Mouse (Mus musculus): Measurements from ENCODE around the gene Trim3. TPM values are rescaled to one million over a fixed set of nuclear protein-coding genes. Genes with fewer than 3 reads are reported as not detected.

The Trim3 gene
- polyA plus RNA-seq, 2 experiments = 35.1 to 68.3 TPM

GRCm38 (mm10) chr7:105576166-105576748 is 57.1 kb downstream of the Trim3 start:
- H3K9ac ChIP-seq (ENCODE audit: low read depth, low read length, severe bottlenecking) = no peak overlapping the region
- no peak overlapping the region for H3K4me2 ChIP-seq (replicated peaks; ENCODE audit: low read depth, low read length, severe bottlenecking)
- no peaks in the 10 kb centered on the region for H3K27me3 ChIP-seq (ENCODE audit: control insufficient read depth, insufficient read depth, low read length)
- TF ChIP-seq POLR2A (IDR thresholded peaks at IDR 0.05; ENCODE audit: borderline replicate concordance, extremely low read depth, insufficient read depth, insufficient read length) = no peak
- H3K36me3 ChIP-seq (ENCODE audit: control insufficient read depth, insufficient read depth, low read length) = peaks cover 15% of the 10 kb centered on the region
- no peaks in the 10 kb centered on the region for H3K9me3 ChIP-seq (ENCODE audit: control insufficient read depth, low read length)
- no peak for ATAC-seq (ENCODE audit: low FRiP score, low read depth)
- no peak overlapping the region for H3K4me3 ChIP-seq (replicated peaks; ENCODE audit: low read length)
- H3K4me1 ChIP-seq (ENCODE audit: control insufficient read depth, insufficient read depth, low read length) = peaks cover 10% of the 10 kb centered on the region
- 41% methylated on average over 3 of the region's 3 CpGs for WGBS
- H3K27ac ChIP-seq (replicated peaks; ENCODE audit: low read depth, low read length) = no peak overlapping the region
- DNase-seq (ENCODE audit: low spot score) = no peak

GRCm38 (mm10) chr7:105574537-105574936 is 58.8 kb downstream of the Trim3 start:
- no peak for DNase-seq (ENCODE audit: low spot score)
- H3K9ac ChIP-seq (ENCODE audit: low read depth, low read length, severe bottlenecking) = no peak overlapping the region
- 87% methylated on average over 4 of the region's 4 CpGs for WGBS
- peaks cover 15% of the 10 kb centered on the region for H3K36me3 ChIP-seq (ENCODE audit: control insufficient read depth, insufficient read depth, low read length)
- ATAC-seq (ENCODE audit: low FRiP score, low read depth) = no peak
- no peaks in the 10 kb centered on the region for H3K27me3 ChIP-seq (ENCODE audit: control insufficient read depth, insufficient read depth, low read length)
- no peak overlapping the region for H3K4me3 ChIP-seq (replicated peaks; ENCODE audit: low read length)
- H3K27ac ChIP-seq (replicated peaks; ENCODE audit: low read depth, low read length) = no peak overlapping the region
- H3K9me3 ChIP-seq (ENCODE audit: control insufficient read depth, low read length) = no peaks in the 10 kb centered on the region
- peaks cover 13% of the 10 kb centered on the region for H3K4me1 ChIP-seq (ENCODE audit: control insufficient read depth, insufficient read depth, low read length)
- TF ChIP-seq POLR2A (IDR thresholded peaks at IDR 0.05; ENCODE audit: borderline replicate concordance, extremely low read depth, insufficient read depth, insufficient read length) = no peak
- no peak overlapping the region for H3K4me2 ChIP-seq (replicated peaks; ENCODE audit: low read depth, low read length, severe bottlenecking)

- WGBS = 89% methylated on average over 8 of the region's 8 CpGs
- Histone ChIP-seq H3K4me2 (replicated peaks; ENCODE audit: low read depth, low read length, severe bottlenecking) (no peak overlapping the region), H3K4me3 (replicated peaks; ENCODE audit: low read length) (no peak overlapping the region), H3K36me3 (ENCODE audit: control insufficient read depth, insufficient read depth, low read length) (peaks cover 17% of the 10 kb centered on the region), H3K4me1 (ENCODE audit: control insufficient read depth, insufficient read depth, low read length) (peaks cover 18% of the 10 kb centered on the region), H3K9ac (ENCODE audit: low read depth, low read length, severe bottlenecking) (no peak overlapping the region), H3K9me3 (ENCODE audit: control insufficient read depth, low read length) (no peaks in the 10 kb centered on the region), H3K27ac (replicated peaks; ENCODE audit: low read depth, low read length) (no peak overlapping the region), H3K27me3 (ENCODE audit: control insufficient read depth, insufficient read depth, low read length) (no peaks in the 10 kb centered on the region)
- no peak for DNase-seq (ENCODE audit: low spot score)
- no peak for TF ChIP-seq POLR2A (IDR thresholded peaks at IDR 0.05; ENCODE audit: borderline replicate concordance, extremely low read depth, insufficient read depth, insufficient read length)
- ATAC-seq (ENCODE audit: low FRiP score, low read depth) = no peak
These were observed 60.4 kb downstream of the Trim3 start for GRCm38 (mm10) chr7:105572949-105573348.

GRCm38 (mm10) chr7:105570756-105571155 is 62.6 kb downstream of the Trim3 start:
- WGBS = 79% methylated on average over 4 of the region's 4 CpGs
- H3K4me3 ChIP-seq (replicated peaks; ENCODE audit: low read length) = no peak overlapping the region
- no peak for TF ChIP-seq POLR2A (IDR thresholded peaks at IDR 0.05; ENCODE audit: borderline replicate concordance, extremely low read depth, insufficient read depth, insufficient read length)
- ATAC-seq (ENCODE audit: low FRiP score, low read depth) (no peak), DNase-seq (ENCODE audit: low spot score) (no peak)
- no peak overlapping the region for H3K27ac ChIP-seq (replicated peaks; ENCODE audit: low read depth, low read length)
- H3K9ac ChIP-seq (ENCODE audit: low read depth, low read length, severe bottlenecking) = no peak overlapping the region
- no peaks in the 10 kb centered on the region for H3K9me3 ChIP-seq (ENCODE audit: control insufficient read depth, low read length)
- H3K4me1 ChIP-seq (ENCODE audit: control insufficient read depth, insufficient read depth, low read length) = peaks cover 18% of the 10 kb centered on the region
- H3K4me2 ChIP-seq (replicated peaks; ENCODE audit: low read depth, low read length, severe bottlenecking) = no peak overlapping the region
- no peaks in the 10 kb centered on the region for H3K27me3 ChIP-seq (ENCODE audit: control insufficient read depth, insufficient read depth, low read length)
- peaks cover 38% of the 10 kb centered on the region for H3K36me3 ChIP-seq (ENCODE audit: control insufficient read depth, insufficient read depth, low read length)

GRCm38 (mm10) chr7:105569512-105570496 is 63.6 kb downstream of the Trim3 start:
- Histone ChIP-seq H3K4me1 (ENCODE audit: control insufficient read depth, insufficient read depth, low read length) (peaks cover 18% of the 10 kb centered on the region), H3K9me3 (ENCODE audit: control insufficient read depth, low read length) (no peaks in the 10 kb centered on the region), H3K27ac (replicated peaks; ENCODE audit: low read depth, low read length) (0 out of 2 replicates have a peak overlapping the region, but pooled peaks have one; percentile 13), H3K4me2 (replicated peaks; ENCODE audit: low read depth, low read length, severe bottlenecking) (no peak overlapping the region), H3K9ac (ENCODE audit: low read depth, low read length, severe bottlenecking) (0 out of 2 replicates have a peak overlapping the region, but pooled peaks have one; percentile 28), H3K27me3 (ENCODE audit: control insufficient read depth, insufficient read depth, low read length) (no peaks in the 10 kb centered on the region), H3K36me3 (ENCODE audit: control insufficient read depth, insufficient read depth, low read length) (peaks cover 46% of the 10 kb centered on the region), H3K4me3 (replicated peaks; ENCODE audit: low read length) (no peak overlapping the region)
- no peak for DNase-seq (ENCODE audit: low spot score)
- ATAC-seq (ENCODE audit: low FRiP score, low read depth) = no peak
- WGBS = 28% methylated on average over 12 of the region's 12 CpGs
- TF ChIP-seq POLR2A (IDR thresholded peaks at IDR 0.05; ENCODE audit: borderline replicate concordance, extremely low read depth, insufficient read depth, insufficient read length) = no peak

All from limb, embryonic 14.5 days (tissue).